Mouse (Mus musculus): ENCODE results near the gene Kifc3.
"Not testable (repeated sequence)": the region's sequence is repeated elsewhere in the genome, so short reads cannot be mapped to it uniquely, and the experiment has no call there.

The Kifc3 gene

DNA sequence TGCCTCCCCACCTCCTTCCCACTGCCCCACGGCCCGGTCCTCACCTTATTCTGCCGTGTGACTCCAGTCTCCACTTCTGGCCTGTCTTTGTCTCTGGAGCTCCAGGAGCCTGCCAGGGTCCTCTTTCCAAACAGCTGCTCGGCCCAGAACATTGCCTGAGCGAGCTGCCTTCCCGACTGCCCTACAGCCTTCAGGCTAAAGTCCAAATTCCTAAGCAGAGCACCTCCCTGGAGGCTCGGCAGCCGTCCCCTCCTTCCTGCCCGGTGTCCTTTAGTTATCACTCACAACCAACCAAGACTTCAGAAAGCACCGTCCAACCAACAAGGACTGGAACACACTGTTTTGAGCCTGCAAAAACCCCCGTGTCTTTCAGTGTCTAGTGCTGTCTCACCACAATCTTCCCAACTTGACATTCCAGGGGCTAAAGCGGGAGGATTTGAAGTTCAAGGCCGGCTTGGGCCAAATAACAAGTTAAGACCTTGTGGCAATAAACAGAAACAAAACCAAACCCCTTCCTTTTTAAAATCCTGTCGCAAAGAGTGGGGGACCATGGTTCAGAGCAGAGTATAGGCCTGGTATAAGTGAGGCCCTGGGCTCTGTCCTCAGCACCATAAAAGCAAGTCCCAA is at the start of gene Kifc3:
Gene Kifc3, minus strand, starts transcription at position 164 of the 627 bp plus-strand sequence.
- DNase-seq (ENCODE audit: low spot score in 2 of 2), result no peak

DNA sequence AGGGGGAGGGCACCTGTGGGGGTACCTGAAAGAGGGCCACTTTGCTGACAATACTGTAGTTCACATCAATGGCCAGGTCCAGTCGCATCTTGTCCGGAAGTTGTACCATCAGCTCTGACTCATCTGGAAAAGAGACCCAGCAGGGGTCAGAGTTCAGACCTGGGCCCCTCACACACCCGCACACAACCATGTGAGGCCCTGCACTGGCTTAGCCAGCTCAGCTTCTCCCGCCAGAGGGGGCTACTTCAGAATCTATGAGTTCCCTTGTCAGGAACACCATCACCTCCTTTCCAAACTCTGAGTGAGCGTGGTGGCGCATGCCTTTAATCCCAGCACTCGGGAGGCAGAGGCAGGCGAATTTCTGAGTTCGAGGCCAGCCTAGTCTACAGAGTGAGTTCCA is 49.4 kb upstream of the Kifc3 start:
- no peak for DNase-seq (ENCODE audit: low spot score in 2 of 2)

DNA sequence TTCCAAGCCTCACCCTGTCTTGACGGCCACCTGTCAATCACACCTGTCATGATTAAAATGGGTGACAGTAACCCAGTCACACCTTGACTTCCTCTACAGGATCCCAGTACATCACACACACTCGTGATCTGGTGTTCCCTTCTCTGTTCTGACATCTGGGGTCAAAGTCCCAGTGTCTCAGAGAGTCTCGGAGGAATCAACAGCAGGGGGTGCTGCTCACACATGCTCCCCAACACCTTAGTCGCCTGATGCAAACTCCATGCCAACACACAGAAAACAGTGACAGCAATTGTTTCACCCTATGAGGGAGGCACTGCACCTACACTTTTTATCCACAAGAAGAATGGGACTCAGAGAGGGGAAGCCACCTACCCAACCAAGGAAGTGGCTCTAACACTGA is 47.2 kb upstream of the Kifc3 start:
- no peak for DNase-seq (ENCODE audit: low spot score in 2 of 2)

DNA sequence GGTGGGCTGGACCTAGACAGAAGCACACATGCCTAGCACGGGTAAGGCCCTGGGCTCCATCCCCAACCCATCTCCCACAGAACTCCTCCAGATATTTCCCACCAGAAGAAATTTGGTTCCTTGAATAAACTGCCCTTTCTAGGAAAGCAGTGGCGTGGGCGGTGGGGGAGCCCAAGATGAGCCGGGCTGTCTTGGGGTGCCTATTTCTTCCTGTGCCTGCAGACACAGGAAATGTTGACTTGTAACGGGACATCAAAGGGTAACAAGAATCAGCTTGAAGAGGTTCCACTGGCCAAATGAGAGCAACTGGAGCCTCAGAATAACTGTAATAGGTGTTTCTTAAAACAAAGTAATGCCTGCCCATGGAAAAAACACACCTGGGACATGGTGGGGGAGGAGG is 44.7 kb upstream of the Kifc3 start:
- DNase-seq (ENCODE audit: low spot score in 2 of 2), result no peak

DNA sequence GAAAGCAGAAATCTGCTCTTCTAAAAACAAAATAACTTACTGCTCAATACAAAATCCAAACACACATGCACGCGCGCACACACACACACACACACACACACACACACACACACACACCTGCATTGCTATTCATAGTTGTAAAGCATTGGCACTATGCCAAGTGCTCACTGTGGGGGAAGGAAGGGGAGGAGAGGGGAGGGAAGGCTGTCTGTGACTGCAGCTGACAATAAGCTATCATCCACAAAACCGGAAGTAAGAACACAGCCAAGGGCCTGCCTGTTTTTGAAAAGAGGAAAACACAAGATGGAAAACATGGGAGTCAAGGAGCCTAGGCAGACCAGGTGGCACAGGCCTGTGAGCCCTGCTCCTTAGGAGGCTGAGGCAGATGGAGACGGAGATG is 42.6 kb upstream of the Kifc3 start:
- no peak for DNase-seq (ENCODE audit: low spot score in 2 of 2)

DNA sequence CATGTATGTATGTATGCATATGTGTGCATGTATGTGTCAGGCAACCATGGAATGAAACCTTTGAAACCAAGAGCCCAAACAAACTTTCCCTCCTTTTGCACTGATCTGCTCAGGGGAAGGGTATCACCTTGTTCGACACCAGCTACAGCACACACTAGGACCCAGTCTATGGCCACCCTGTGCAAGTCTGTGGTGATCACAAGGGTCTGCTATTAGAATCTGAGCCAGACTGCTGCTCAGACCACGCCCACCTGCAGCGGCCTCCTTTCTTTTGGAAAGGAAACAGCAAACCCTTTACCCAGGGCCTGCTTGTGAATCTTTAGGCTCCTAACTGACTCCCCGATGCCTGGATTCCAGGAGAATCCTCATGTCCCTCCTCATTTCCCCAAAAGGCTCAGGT is 41.2 kb upstream of the Kifc3 start:
- no peak for DNase-seq (ENCODE audit: low spot score in 2 of 2)

DNA sequence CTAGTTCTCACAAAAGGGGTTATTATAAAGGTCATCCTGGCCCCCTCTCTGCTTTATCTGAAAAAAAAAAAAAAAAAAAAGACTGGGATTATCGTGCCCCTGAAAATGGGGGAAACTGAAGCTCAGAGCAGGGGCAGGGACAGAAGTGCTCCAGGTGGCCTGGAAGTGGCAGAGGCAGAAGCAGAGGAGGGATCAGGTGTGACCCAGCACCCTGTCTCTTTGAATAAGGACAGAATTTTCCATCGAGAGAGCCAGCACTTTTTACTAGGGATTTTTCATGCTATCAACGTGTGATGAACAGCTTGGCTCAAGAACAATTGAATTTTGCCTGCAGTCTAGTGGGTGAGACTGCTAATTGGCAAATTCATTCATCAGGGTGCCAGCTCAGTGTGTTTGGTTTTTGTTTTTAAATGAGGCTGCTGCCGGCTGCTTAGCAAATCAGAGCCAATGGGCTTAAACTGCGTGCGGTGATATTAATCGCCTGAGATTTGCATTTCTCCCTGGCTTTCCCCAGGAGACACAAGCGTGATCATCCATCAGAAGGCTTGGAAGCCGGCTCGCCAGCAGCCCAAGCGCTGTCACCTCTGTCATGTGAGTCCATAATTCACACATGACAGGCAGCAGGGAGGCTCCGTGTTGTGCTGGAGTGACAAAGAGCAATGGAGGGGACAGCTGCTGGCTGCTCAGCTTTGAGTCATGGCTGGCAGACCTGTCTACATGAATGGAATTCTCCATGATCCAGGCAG is 40.4 kb upstream of the Kifc3 start:
- no peak for DNase-seq (ENCODE audit: low spot score in 2 of 2)

DNA sequence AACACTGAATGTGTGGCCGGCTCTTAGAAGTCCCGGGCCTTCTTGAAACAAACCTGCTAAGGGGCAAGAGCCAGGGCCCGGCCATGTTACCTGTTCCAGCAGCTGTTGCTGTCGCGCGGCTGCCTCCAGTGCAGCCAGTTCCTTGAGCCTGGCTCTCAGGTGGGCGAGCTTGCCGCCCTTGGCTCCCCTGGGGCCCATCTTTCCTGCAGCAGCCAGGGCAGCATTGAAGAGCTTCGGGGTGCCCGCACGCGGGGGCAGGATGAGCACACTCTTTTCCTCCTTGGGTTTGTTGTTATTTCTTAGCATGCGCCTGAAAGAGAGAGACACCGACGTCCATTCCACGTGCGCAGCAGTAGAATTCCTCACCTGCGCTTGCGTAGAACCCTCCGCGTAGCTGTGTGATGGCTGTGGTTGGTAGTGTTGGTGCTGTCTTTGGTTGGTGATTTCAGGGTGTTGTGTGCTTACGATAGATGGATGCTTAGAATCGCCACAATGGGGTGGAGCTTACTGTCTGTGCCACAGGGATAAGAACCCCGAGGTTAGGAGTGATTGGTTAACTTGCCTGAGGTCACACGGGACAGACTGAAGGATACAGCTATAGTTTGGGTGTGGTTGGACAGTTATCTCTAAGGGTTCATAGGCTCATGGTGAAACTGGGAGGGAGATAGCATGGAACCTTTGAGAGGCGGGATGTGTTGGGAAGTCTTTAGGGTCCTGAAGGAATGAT is 39.6 kb upstream of the Kifc3 start:
- DNase-seq (ENCODE audit: low spot score in 2 of 2), result no peak

DNA sequence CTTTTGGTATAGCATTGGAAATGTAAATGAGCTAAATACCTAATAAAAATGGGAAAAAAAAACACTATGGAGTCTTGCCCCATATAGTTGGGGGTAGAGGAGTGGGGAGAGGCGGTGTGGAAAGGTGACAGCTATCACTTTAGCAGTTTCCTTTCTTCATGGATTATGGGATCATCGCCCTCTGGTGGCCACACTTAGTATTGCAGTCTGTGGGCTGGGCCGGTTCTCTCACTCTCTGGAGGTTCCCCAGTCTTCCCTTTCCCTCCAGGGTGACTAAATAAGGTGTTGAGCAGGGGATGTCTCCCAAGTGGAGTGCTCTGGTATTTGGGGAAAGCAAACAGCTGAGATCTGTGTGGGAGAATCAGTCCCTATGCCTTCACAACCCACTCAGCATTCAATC is 33.1 kb upstream of the Kifc3 start:
- DNase-seq (ENCODE audit: low spot score in 2 of 2), result peak; percentile 71

DNA sequence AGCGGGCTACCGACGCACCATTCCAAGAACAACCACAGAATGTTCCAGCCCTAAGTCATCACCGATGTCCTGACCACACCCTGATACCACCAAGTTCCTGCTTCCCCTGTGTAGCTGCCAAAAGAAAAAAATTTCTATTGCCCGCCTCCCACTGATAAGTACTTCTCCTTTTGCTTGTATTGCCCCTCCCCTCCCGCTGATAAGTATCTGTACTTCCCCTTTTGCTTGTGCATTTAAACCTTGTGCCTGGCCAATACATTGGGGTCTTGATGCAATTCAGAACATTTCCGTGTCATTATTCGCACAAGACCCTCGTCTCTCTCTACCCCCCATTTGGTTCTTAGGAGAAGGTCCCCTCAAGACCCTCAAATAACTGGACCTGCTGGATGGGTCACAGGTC is 27.5 kb upstream of the Kifc3 start:
- not testable (repeated sequence) for DNase-seq (ENCODE audit: low spot score in 2 of 2)

DNA sequence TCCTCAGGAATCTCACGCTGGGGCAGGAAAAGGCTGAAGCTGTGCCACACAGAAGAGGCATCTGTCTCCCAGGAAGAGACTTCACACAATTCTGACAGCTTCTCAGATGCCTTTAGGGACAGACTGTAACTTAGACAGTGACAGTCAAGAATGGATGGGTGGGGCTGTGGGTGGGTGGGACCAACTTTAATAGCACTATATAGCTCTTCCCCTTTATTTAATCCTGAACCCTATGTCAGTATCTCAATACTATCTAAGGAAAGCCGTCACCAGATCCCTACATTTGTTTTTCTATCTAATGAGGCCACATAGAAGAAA is 24.5 kb upstream of the Kifc3 start:
- no peak for DNase-seq (ENCODE audit: low spot score in 2 of 2)

DNA sequence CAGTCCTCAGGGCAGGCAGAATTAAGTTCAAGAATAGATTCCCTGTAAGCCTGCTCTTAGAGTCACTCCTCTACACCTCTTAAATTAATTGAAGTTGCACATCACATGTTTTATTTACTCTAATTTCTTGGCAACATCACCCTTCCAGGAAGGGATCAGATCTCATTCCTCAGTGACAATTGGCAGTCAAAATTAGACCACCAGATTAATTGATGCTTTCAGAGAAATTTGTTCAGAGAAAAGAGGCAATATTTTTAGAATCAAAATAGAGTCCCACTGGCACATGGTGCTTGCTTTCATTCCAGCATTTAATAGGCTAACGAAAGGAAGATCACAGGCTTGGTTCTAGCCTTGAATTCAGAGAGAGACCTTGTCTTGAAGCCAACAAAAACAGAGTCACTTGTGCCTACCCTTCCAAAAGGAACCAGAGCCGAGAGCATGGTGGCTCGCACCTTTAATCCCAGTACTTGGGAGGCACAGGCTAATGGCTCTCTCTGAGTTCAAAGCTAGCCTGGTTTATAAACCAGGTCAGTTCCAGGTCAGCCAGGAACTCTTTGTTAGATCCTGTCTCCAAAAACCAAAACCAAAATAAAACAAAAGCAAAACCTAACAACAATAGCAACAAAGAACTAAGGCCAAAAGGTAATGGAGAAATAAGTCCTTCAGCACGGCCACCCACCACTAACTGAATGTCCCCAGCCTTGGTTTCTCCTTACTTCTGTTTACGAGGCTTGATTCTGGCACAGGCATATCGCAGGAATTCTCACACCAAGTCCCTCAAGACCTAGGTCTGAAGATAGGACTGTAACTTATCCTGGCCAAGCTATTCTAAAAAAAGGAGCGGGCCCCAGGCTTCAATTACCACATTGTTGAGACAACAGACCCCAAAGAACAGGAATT is 23.9 kb upstream of the Kifc3 start:
- no peak for DNase-seq (ENCODE audit: low spot score in 2 of 2)

DNA sequence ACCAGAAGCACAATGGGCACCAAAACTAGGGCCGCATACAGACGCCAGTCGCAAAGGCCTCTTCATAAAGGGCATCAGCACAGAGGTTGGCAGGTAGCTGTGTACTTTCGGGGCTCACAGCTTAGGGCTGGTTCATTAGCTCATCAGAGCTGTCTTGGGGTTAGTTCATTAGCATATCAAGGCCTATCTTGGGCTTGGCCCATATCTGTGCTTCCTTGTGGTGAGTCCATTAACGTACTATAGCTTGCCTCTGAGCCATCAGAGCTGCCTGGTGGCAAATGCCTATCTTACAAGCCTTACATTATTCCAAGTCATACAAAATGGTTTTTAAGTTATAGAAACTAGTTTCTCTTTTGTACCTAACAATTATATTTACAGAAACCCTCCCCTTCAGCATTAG is 21.4 kb upstream of the Kifc3 start:
- DNase-seq (ENCODE audit: low spot score in 2 of 2), result no peak

DNA sequence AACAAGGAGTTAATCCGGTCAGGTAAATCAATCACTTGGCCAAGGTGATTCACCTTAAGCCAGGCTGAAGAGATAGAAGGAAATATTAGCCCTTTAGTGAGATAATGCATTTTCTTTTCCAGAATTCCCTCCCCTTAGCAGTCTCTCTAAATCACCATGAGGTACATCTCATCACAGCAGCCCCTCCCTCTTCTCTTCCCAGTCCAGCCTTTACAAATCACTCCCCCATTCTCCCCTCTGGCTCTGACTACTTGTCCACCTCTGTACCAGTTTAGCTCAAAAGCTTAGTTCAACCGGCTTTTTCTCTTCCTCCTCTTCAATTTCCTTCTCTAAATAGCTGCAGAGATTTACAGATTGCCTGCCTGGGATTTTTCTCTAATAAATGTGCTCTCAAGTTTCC is 18.4 kb upstream of the Kifc3 start:
- DNase-seq (ENCODE audit: low spot score in 2 of 2), result no peak

DNA sequence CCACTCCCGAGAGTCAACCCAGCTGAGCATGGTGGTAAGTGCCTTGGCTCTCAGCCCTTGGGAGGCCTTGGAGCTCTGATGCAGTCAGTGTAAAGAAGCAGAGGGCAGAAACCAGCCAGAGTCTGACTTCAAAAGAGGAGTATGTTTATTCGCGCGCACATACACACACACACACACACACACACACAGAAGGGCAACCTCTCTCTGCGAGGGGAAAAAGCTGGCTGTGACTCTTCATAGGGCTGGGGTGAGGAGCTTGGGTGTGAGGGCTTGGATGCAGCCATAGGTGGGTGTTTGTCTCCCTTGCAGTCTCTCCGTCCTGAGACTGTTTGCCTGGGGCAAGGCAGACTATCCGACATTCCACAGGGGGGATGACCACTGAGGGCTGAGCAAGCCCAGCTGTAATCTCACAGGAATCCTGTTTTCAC is 18.0 kb upstream of the Kifc3 start:
- DNase-seq (ENCODE audit: low spot score in 2 of 2), result no peak

DNA sequence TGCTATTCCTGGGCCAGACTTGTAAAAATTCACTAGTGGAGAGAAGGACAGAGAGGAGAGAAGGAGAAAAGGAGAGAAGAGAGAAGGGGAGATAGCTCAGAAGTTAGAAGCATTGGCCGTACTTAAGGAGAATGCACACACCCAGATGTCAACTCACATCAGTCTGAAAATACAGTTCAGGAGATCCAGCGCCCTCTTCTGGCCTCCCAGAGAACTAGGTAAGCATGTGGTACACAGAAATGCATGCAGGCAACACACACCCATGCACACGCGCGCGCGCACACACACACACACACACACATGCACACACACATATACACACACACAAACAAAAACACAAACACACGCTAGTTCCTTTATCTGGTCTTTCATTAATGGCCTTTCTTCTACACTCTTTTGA is 17.0 kb upstream of the Kifc3 start:
- DNase-seq (ENCODE audit: low spot score in 2 of 2), result no peak

DNA sequence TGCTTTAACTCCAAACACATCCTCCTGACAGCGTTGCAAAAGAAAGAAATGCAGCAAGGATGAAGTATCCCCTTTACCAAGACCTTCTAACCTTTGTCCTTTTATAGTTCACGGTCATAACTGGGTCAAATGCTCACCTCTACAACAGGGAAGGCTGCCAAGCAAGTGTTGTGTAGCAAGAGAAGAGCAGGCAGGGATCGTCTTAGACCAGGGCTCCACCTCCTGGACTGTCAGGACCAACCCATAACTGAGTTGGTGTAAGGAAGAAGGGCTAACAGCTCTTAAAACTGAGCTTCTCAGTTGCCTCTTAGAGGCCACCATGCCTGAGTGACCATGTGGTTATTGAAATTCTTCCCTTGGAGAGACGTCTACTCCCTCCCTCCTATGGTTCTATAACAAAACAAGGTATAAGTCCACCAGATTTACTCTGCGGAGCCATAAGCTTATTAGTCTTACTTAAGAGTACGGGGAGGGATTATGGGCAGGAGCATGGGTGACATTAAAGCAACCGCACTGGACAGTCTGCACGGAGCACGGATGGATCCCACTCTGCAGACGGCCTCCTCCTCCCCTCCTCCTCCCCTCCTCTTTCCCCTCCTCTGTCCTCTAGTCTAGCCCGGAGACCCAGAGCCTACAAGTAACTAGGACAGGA is 13.2 kb upstream of the Kifc3 start:
- DNase-seq (ENCODE audit: low spot score in 2 of 2), result no peak

DNA sequence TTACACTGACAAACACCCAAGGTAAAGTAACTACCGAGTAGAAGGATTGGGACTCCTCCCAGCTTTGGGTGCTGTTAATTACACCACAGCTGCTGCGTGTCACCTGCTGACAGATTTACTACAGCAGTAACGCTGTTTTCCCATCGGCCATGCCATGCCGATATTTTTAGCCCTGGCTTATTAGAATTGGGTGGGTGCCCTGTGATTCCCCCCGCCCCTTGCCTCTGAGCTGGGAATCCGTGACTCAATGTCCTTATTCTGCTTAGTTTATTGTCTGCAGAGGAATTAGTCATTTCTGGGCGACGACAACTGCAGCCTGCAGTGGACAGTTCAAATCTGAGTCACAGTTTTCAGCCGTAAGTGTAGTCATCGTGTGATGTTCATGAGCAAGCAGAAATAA is 7.3 kb upstream of the Kifc3 start:
- no peak for DNase-seq (ENCODE audit: low spot score in 2 of 2)

DNA sequence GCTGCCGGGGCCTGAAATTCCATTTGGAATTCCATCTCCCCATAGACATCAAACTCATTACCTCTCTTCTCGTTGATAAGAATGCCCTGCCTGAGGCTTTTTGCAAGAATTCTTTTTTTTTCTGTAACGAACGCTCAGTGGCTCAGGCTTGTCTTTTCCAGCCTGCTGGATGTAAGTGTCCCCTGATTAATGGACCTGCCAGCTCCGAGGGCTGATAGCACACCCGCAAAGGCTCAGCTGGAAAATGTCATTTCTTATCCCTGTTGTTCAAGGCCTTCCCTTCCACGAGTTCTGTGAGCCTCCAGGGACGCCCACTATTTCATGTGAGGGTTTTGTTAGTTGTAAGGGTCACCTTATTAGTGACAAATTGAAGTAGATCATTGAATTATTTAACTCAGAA is 3.3 kb upstream of the Kifc3 start:
- no peak for DNase-seq (ENCODE audit: low spot score in 2 of 2)

DNA sequence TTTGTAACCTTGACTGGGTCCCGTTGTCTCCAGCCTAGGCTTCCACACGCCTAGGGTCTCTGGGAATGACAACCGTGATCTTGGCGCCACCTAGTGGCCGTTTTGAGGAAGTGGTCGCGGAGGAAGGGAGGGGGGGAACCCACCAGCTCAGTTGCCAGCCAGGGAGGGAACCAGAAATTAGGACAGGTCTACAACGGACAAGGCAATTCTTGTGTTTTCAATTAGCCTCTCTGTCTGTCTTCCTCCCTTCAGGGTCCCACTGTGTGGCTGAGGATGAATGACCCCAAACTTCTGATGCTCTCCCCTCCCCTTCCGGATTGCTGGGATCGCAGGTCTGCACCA is 1.4 kb upstream of the Kifc3 start:
- peak; percentile 43 to 65 for DNase-seq (ENCODE audit: low spot score in 2 of 2)

DNA sequence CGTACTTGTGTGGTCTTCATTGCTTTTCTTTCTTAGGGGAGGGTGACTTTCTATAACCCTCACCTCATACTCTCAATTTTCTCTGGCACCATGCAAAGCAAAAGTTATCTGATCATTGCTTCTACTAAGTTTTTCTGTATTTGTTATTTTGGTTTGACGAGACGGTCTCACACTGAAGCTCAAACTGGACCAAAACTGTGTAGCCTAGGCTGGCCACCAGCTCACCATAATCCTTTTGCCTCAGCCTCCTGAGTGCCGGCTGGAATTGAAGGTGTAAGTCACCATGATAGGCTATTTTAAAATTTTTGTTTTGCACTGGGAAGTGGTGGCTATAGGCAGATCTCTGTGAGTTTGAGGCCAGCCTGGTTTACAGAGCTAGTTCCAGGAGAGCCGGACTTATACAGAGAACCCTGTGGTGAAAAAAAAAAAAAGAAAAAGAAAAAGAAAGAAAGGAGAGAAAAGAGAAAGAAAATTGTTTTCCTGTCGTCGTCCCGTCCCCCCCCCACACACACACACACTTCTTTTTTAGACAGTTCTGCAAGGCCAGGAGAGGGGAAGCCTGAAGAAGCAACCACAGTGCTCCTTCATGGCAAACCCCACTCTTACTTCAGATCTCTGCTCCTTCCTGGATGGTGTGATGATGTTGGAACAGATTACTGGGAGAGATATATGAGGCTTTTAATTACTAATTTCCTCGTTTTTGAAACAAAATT is 870 bp upstream of the Kifc3 start:
- no peak for DNase-seq (ENCODE audit: low spot score in 2 of 2)
